Mouse (Mus musculus) kidney, postnatal 25 days (tissue): ENCODE measurements around the gene Gpr18.

ENCODE experiments used
- DNase-seq, 2 experiments: peaks; one replicate each; pipeline ENCODE4 v3.0.0; 2021; ENCODE audit warnings: mixed read lengths in 2 of 2

The Gpr18 gene

DNA sequence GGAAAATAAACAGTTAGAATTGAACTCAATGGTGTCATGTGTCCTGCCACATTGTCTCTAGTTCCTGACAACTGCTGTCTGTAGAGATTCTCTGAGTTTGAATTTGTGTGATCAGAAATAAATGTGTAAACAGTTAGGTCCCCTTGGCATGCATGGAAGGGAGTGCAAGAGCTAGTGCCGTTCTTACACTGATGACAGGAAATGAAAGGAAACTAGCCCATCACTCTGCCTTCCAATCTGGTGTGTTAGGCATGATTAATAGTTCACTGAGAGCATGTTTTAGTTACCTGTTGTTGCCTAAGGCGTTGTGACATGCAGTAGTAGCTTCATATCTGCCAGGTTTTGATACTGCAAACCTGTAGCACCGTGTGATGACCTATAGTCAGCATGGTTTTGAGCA, 32.4 kb upstream of the Gpr18 start:
- no peak for DNase-seq

DNA sequence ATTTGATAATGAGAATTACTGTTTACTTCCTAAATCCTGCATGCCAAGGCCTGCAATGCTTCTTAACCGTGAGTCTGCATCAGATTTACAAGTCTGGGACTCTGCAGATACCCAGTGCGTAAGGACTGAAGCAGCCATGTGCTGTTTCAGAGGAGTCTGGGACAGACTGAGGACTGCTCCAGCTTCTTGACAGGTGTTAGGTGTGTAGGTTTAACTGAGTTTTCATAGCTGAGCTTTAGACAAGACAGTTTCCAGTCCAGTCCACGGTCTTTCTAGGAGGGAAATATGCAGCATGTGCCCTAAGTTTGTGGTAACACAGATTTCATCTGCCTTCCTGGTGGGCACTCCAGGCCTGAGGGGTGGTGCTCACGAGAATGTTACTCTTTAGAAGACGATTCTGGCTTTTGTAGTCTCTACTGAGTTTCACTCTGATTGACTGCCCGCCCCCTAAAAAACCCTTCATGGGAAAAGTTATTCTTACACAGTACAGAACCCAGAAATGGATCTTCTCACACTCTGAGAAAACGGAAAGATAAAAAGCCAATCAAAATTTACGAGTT, 31.7 kb upstream of the Gpr18 start:
- DNase-seq = no peak

DNA sequence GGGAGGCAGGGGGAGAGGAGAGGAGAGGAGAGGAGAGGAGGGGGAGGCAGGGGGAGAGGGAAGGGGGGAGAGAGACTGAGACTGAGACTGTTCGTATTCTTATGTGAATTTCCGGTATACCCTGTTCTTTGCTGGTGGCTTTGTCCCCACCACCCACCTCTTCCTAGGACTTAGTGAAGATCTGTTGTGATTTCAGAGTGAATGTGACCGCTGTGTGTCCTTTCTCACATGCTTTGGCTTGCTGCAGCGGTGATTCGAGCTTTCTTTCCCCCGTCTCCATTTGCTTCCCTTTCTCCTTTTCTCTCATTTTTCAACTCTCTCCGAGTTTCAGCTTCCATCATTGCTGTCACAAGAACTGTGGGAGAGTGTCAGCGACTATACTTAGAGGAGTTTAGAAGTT, 31.1 kb upstream of the Gpr18 start:
- DNase-seq = no peak

DNA sequence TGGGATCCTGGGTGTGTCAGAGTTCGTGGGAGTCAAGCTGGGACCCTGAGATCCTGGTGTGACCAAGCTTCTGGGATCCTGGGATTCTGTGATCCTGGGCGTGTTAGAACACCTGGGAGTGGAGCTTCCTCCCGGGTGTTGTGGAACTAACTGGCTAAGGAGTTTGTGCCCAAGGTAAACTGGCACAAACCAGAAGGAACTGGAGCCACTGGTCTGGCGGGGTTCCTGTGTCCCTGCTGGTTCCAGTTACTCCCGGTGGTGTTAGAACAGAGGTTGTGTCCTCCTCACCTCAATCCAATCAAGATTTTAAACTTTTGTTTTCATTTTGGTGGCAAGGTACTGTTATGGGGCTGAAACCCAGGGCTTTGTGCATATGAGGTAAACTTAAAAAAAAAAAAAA, 30.6 kb upstream of the Gpr18 start:
- peak; percentile 43 to 64 for DNase-seq

DNA sequence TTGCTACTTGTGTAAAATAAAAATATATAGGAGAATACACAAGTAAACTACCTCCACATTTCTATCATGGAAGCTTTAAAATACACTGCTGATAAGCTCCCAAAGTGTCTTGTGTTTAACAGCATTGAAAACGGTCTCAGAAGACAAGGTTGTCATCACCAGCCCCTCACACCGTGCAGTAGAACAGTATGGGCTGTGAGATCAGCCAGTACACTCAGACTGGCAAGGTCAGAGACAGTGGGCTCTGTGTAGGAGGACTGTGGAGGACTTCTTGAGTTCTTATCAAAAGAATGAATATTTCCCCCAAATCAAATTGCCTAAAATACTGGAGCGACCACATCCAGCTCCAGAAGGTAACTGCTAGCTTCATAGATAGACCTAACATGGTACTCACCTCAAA, 24.0 kb upstream of the Gpr18 start:
- DNase-seq = no peak

DNA sequence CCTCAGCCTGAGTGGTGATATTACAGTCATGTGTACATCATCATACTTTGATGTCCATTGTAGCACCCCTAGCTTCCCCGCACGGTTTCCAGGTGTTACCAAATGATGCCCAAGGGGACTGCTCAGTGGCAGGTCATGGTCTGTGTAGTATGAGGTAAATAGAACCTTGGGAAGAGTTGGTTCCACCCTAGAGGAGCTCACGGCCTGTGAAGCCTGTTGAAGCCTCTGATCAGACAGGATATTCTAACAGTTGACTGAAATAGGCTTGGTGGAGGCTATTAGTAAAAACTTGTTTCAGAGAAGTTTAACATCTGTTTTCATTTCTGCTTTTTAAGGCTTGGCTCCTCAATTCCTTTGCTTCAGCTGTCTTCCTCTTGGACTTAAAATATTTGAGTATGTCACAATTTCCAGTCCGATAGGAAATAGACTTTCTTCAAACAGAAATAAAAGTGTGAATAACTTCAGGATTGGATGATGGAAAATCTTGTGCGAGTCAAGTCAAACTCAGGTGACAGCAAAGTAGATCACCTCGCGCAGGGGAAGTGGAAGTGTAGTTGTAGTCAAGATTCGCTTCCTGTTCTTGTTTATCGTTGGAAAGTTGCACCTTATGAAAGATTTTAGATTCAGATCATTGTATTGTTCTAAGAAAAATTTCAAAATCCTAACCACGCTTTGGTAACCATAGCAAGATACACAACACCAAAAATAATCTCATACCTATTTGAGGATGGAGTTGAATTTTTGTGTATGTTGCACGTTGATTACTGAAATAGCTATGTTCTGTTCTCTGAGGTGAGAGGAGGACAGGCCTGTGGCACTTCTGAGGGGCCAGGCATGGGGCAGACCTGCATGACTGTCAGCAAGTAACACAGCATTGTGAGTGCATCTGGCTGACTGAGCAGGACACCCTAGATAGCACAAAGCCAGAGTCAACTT, 22.9 kb upstream of the Gpr18 start:
- DNase-seq = peak in 1 of 2 experiments; percentile 0

DNA sequence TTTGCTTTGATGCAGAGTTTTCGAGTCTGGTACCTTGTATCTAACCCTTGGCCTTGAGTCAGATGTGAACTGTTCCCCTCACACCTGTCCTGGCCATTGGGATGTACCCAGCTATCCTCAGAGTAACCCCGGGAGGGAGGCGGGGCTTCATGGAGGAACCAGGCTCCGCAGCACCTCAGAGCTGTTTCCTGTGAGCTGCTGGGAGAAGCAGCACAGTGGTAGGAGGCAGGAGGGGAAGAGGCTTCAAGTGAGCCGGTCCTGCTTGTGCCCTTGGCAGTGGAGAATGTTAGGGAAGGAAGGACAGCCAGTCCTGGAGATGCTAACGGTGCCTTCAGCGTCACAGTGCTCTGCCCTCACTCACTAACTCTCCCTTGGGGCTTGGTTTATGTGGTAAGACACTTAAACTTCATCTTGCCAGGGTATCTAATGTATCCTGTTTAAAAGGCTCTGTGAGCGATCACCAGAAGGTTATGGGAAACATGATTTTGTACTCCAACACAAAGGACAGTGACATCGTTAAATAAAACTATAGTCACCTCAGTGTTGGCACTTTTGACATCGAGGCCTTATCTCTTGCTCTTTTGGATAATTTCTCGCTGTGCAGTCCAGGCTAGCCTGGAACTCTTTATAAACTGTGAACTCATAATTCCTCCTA, 22.1 kb upstream of the Gpr18 start:
- DNase-seq = no peak

DNA sequence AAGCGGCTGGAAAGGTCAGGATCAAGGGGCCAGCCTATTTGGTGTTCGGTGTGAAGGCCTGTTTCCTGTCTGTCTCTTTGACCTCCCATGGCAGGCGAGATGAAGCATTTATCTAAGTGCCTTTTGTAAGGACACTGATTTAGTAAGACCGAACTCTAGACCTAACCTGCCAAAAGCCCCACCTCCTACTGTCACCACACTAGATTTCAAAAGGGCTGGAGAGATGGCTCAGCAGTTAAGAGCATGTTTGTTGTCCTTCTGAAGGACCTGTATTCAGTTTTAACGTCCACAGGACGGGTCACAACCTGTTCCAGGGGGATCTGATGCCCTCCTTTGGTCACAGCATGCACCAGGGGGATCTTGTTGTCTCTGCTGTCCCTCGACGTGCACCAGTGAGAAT, 21.3 kb upstream of the Gpr18 start:
- DNase-seq = no peak

DNA sequence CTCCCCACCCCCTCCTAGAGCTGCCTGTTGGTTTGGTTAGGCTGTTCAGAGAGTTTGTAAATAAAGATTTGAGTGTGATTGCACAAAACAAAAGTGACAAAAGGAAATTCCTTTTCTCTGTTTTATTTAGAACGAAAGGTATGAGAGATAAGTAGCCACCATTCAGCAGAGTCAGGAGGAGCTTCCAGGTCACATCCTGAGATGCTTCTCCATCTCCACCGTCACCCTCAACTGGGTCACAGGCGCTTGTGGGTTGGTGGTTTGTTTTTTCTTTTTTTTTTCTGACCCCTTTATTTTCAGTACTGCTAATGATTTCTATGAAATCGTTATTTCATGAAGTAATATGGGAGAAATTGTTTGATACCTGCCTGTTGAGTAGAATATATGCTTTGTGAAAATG, 20.8 kb upstream of the Gpr18 start:
- no peak for DNase-seq

DNA sequence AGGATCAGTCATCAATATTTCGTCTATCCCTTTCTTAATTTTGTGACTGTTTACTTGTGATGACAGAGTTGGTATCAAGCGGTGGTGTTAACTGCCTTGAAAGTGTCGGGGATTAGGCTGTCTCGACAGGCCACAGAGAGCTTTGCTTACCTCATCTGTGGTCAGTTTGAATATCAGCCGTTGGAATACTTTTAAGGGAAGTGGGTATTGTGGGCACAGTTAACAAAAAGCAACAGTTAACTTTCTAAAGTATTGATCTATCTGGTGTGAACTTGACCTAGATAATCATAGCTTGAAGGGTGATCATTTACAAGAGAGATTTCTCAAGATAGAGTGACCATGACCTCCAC, 19.0 kb upstream of the Gpr18 start:
- DNase-seq = no peak

DNA sequence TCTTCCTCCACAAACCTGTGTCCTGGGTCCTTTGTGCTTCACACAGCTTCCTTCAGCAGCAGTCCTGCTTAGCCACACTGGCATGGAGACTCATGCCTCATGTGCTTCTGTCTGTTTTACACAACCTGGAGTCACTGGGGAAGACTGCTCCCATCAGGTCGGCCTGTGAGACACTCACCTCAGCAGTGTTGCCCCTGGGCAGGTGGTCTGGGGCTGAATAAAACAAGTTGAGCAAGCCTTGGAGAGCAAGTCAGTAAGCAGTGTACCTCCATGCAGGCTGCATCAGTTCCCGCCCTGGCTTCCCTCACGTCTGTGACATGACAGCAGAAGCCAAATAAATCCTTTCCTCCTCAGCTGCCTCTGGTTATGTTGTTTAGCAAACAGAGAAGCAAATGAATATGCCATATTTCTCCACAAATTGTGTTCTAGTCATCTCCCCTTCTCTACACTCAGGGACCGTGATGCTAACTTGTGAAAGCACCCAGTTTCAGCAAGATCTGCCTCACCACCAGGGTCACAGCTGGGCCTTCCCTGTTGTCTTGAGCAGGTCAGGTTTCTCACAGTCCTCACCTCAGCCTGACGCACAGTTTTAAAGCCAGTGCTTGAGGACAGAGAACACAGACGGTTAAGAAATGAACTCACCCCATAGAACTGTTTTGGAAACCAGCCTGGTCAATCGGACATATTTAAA, 18.5 kb upstream of the Gpr18 start:
- peak in 1 of 2 experiments; percentile 0 for DNase-seq

DNA sequence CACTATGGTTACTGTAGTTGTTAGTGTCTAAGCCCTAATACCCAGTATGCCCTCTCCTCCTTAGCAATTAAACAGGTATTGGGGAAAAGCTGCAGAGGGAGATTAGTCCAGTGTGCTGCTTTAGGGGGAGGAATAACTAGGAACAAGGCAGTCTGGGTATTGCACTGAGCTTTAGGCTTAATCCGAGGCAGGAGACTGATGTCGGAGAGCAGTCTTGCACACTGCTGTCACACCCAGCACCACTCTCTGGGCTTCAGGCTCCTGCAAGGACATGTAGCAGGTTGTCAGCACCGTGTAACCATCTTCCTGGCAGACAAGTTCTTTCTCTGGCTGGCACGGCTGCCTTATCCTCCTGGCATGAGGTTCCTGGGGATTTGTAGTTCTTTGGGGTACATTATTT, 16.6 kb upstream of the Gpr18 start:
- peak in 1 of 2 experiments; percentile 1 for DNase-seq

DNA sequence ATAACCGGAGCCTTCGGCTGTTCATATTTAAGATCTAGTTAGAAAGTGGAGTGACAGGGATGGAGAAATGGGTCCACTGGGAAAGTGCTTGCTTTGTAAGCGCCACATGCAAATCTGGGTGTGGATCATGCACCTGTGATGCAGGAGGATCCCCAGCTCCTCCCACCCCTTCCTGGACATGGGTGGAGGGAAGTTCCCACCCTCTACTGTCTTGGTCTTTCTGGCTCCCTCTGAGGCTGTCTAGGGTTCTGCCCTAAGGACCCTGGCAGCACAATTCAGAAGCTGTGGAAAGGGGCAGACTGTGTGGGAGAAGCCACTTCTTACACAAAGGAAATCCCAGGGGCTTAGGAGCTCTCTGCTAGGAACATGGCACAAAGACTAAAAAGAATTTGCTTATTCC, 16.0 kb upstream of the Gpr18 start:
- peak in 1 of 2 experiments; percentile 1 for DNase-seq

DNA sequence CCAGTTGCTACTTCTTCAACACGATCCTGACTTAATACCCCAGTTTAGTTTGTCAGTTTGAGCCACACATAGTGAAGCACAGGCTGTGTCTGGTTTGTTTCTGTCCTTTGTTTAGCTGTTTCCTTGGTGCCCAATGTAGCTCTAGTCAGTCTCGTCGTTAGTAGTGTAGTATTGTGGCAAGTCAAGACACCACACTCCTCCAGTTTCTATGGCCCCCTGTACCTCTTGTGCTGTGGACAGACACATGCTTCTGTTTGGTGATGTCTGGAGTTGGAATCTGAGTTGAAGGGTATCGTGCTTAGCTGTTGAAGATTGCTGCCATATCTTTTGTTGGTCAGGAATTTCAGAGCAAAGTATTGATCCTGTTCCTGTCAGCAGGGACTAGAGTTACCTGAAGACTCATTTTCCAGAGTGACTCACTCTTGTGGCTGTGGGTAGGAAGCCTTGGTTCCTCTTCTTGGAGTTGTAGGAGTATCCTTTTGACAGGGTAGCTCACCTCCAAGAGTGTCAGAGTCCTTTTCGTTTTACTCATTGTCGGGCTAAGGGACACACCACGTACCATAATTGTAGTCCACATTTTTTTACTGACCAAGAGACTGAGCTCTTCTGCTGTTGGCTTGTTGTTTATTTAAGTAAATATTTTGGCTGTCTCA, 15.3 kb upstream of the Gpr18 start:
- peak in 1 of 2 experiments; percentile 0 for DNase-seq

DNA sequence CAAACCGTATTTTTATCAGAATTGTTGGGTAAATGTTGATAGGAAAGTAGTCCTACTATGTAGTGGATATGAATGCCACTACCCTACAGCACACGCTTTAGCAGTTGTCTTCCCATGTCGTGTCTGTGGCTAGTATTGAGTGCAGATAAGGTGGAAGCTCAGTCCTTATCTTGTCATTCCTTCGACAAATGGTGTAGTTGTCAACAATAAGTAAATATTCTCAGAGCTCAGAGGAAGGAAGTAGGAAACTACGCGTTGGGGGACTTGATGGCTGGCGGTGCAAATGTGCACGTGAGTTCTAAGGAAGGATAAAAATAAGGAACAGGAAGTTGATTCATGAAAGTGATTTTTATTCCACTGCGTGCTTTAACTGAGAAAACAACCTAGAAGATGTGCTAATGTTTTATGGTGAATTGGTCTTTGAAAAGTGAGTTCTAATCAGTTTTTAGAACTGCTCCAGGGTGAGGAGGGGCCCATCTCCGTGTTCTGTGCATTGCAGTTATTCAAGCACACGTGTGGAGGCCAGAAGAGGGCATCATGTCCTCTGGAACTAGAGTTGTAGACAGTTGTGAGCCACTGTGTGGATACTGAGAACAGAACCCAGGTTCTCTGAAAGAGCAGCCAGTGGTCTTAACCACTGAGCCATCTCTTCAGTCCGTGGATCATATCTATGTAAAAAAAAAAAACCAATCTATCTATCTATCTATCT, 13.8 kb upstream of the Gpr18 start:
- DNase-seq = peak in 1 of 2 experiments; percentile 1

DNA sequence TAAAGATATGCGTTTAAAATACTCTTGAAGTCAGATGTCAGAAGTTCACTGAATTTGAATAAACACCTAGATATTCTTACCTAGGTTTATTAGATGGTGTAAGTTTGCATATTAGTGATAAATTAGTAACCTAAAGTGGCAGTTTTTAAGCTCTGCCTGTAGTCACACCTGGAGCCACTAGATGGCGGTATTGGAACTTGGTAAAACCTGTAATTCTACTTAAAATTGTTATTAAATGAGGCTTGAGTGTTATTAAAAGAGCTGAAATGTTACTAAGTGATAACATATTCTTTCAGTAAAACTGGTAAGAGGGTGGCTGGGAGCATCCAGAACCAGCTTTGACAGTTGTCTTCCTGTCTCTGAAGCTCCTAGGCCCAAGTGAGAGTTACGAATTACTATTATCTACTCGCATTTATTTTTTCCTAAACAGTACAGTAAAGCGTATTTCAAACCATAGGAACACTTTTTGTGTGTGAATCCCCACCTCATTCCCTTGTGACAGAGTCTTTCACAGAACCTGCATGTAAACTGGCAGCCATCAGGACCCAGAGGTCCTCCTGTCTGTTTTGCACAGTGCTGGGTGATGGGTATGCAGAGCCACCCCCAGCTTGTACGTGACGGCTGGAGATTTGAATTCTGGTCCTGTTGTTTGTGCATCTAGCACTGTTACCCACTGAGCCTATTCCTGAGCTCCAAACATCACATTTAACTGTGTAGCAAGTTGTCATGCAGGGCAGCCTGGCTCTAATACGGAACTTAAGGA, 13.0 kb upstream of the Gpr18 start:
- DNase-seq = peak in 1 of 2 experiments; percentile 79

DNA sequence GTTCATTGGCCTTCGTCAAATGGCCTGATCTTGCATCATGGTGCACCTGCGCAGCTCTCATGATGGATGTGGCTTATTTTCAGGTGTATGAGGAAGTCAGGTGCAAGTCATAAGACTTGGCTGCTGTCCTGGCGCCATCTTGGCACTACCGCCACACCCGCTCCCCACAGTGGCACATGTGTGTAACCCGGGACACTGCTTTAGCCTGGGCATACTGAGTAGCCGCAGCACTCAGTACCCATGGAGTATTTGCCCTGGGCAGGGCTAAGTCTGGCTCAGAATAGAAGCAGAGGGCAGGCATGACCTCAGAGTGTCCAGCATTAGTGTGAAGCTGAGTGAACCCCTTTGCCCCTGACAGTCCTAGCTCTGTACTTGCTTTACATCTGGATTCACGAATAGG, 11.9 kb upstream of the Gpr18 start:
- peak in 1 of 2 experiments; percentile 1 for DNase-seq

DNA sequence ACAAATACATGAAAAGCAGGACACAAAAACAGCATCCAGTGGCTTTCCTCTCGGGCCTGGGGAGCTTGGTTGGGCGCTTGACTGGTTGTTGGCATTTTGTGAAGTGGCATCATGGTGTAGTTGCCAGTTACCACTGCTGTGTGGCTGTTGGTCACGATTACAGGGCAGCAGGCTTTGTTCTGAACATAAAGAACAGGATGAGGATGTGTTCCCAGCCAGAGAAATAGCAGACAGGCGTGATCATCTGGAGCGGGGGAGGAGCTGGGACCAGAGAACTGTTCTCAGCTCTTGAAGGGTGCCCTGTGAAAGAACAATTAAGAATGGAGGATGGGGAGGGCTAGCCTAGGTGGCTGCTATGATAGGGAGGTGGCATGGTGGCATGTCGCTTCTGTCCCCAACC, 11.3 kb upstream of the Gpr18 start:
- peak in 1 of 2 experiments; percentile 1 for DNase-seq

DNA sequence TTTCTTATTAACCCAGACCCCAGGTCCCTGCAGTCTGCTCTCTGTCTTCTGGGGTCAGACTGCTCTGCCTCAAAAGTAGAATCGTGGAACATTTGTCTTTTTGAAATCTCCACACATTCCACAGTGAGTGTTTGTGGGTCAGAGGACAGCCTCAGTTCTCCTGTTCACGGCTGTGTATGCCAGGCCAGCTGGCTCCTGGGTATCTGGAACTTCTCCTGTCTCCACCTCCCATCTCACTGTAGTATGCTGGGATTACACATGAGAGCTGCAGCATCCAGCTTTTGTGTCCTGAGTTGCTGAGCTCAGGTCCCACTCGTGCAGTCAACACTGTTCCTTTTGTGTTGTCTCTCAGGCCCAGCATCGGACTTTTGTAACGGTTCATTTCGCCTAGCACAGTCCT, 9.3 kb upstream of the Gpr18 start:
- DNase-seq = no peak

DNA sequence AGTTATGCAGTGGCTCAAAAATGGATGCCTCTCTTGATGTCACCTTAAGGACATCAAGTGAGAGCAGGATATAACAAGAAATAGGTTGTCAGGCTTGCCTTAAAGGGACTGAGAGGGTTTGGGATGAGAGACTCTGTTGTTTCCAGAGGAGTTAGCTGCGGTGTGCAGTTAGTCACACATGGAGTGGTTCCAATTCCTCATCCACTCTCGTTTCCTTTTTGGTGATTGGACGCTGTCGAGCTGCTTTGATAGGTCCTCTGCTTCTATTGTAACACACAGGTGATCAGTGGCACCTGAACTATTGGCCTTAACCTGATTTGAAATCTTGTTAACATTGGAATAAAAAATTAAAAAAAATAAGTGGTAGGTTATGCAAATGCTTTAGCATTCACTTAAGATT, 7.2 kb upstream of the Gpr18 start:
- DNase-seq = peak in 1 of 2 experiments; percentile 0

DNA sequence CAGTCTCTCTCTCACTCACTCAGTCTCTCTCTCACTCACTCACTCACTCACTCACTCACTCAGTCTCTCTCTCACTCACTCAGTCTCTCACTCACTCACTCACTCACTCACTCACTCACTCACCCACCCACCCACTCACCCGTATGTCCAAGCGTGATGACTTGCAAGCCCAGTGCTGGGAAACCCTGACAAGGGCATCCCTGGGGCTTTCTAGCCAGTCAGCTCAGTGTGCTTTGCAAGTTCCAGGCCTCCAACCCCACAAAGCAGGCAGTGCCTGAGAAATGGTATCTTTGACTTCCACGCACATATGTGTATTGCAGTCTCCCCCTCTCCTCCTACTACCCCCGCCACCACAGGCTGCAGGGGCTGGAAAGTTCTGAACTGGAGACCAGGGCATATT, 6.4 kb upstream of the Gpr18 start:
- DNase-seq = peak in 1 of 2 experiments; percentile 0
